Mouse (Mus musculus): ENCODE data around the gene Cdk6. TPM values are rescaled to one million over a fixed set of nuclear protein-coding genes. Genes with fewer than 3 reads are reported as not detected.
A peak's percentile ranks its signal among the peaks of the same experiment; 100 is the strongest.
"Not testable (repeated sequence)": the region's sequence is repeated elsewhere in the genome, so short reads cannot be mapped to it uniquely, and the experiment has no call there.

The Cdk6 gene
- total RNA-seq, 2 experiments from 2014 or later, result 6.9 to 9.6 TPM

DNA sequence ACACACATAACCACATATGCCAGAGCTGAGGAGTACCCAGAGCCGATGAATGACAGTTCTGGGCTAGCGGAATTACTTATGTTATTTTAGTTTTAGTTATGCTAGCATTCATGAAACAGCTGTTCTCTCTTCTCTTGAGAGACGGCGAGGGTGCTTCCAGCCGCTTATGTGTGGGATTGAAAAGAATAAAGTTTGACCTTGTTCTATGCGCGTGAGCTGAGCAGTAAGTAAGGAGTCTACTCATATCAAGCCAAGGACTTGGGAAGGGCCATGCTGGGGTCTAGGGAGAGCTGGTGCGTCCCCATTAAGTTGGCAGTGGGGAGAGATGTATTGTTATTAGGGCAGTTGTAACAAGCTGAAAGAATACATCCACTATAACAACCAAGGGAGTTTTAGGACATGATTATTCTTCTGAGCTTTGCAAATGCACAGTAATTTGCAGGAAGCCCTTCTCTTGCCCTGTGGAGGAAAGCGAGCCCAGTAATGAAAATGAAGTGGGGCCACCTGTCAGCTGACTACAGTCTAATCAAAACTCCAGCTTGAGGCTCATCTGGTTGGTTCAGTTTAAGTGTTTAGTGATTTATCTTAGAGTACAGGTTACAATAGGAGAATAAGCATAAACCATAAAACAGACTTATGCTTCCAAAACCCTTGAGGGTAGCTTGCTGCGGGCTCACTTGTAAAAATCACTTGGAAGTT is 170.0 kb downstream of the Cdk6 start:
- no peak for DNase-seq

- DNase-seq, result no peak
Measured at GRCm38 (mm10) chr5:3512584-3512983, 171.3 kb downstream of the Cdk6 start.

GRCm38 (mm10) chr5:3514901-3515311 is 173.6 kb downstream of the Cdk6 start:
- no peak for DNase-seq

DNA sequence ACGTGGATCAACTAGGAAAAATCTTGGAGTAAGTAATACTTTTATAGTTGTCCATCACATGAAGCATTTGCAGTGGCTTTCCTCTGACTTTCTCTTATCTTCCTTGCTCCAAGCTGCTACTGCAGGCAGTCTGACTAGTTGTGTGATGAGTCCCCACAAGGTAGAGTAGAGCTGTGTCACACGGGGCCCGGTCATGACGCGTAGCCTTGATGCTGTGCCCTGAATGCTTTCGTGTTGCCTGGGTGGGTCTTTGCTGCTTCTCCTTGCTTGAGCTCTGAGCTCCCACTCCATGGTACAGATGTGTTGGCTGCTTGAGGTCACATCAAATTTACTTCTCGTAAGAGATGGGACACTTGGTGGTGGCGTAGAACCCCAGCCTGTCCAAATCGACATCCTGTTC is 174.2 kb downstream of the Cdk6 start:
- no peak for DNase-seq

DNA sequence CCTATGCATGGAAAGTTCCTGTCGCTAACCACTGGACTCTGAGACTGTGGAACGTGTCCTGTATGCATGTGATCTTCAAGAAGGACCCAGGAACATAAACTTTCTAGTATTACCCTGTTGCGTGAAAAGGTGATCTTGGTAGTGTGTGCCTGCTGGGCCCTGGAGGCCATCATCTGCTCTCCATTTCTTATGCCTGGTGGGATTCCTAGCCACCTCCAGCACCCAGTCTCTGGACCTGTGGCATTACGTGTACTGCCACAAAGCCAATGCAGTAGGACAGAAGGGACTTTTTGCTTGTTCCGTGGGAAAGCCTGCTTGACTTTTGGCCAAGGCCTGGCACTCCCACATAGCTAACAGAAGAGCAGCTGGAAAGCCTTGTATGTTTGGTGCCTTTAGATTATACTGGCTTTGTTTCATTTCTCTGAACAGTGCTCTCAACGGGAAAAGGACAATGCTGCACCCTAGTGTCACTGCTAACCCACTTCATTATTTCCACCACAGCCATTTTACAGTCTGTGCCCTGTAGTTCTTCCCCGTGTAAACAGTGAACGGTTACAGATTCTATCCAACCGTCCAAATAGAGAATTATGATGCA is 175.3 kb downstream of the Cdk6 start:
- peak; percentile 17 for DNase-seq

- no peak for DNase-seq
Measured at GRCm38 (mm10) chr5:3520493-3521359, 179.4 kb downstream of the Cdk6 start.

GRCm38 (mm10) chr5:3521741-3522140 is 180.5 kb downstream of the Cdk6 start:
- DNase-seq, result no peak

GRCm38 (mm10) chr5:3522826-3523225 is 181.5 kb downstream of the Cdk6 start:
- no peak for DNase-seq

DNA sequence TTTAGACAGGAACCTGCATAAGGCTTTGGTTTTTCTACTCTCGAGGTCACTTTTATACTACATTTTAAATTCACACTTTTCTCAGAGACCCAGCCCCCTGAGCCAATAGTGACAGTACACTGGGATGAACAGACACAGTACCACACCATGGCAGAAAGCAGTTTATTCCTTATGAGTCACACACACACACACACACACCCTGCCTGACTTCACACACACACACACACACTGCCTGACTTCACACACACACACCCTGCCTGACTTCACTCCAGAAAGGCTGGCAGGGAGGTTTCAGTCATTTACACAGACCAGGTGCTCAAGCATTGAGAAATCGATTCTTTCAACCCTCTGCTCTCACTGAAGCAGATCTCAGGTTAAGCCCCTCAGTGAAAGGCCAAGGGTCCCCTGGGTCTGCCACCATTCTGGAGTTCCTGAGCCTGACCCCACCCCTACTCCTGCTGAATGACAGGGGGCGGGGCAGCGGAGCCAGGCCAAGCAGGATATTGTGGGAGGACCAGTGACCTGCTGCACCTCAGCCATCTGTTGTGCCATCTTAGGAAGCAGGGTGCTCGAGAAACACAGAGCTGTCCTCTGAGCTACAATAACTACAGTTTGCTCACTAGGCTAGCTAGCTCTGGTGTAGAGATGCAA is 185.9 kb downstream of the Cdk6 start:
- DNase-seq, result no peak

GRCm38 (mm10) chr5:3529585-3530189 is 188.4 kb downstream of the Cdk6 start:
- DNase-seq, result no peak

DNA sequence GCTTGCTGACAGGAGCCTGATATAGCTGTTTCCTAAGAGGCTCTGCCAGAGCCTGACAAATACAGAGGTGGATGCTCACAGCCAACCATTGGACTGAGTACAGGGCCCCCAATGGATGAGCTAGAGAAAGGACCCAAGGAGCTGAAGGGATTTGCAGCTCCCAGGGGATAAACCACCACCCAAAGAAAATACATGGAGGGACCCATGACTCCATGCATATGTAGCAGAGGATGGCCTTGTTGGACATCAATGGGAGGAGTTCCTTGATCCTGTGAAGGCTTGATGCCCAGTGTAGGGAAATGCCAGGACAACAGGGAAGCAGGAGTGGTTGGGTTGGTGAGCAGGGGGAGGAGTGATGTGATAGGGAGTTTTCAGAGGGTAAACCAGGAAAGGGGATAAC is 190.8 kb downstream of the Cdk6 start:
- DNase-seq, result not testable (repeated sequence)

DNA sequence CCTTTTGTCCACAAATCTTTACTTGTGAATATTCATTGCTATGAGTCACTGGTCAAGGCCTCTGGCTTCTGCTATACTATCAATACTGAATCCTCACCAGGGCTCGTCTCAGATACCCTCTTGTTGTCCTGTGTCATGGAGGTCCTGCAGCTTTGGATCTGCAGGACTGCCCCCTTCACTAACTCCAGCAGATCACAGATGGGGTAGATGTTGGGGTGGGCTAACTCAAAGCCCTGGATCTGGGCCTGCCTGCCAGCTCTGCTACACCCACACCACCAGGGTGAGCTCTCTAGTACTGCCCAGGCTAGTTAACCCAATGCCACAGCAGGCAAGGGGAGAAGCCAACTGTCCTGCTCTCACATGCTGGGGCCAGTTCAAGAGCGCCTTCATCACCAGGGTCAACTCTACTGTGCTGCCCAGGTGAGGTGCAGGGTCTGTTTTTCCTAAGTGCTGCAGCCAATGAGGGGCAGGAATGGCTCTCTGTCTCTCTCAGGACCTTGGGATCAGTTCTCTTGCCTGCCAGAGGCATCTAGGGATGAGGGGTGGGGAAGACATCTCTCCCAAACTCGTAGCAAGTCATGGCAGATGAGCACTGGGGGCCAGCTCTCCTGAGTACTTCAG is 195.4 kb downstream of the Cdk6 start:
- DNase-seq, result no peak

GRCm38 (mm10) chr5:3538505-3539472 is 197.5 kb downstream of the Cdk6 start:
- DNase-seq, result no peak

- DNase-seq, result no peak
Measured at GRCm38 (mm10) chr5:3541871-3542270, 200.6 kb downstream of the Cdk6 start.

DNA sequence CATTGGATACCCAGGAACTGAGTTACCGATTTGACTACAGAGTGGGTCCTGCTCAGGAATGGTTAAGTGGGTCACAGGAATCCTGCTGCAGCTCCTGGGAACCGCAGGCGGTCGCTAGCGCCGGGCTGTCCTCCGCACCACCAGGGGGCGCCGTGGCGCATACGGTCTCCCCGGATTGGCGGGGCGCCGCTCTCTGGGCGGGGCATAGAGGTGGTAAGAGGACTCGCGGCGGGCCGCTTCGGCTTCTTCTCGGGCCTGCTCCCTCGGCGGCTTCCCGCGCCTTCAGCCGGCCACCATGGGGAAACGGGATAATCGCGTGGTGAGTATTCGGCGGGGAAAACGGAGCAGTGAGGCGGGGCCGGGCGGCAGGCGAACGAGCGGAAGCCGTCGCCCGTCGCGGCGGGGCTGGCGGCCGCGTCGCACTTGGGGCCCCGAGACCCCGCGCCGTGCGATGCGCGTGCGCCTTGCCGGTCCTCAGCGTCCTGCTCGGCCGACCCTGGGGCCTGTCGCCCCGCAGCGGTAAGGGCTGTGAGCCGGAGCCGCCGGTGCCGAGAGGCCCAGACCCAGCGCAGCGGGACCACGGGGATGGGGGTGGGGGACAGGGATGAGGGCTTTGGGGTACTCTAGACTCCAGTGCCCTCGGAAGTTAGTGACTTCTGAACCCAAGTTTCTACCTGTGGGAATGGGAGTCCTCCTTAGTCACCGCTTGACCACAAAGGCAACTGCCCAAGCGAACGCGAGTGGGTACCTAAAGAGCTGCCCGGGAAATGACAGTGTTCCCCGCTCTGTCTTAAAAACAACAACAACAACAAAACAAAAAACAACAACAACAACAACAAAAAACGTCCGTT is 202.6 kb downstream of the Cdk6 start, which contains the start of gene Fam133b:
Gene Fam133b, plus strand, starts transcription at position 205 of the 851 bp plus-strand sequence.
- DNase-seq, result peak; percentile 99

- DNase-seq, result no peak
Measured at GRCm38 (mm10) chr5:3544480-3544769, 203.1 kb downstream of the Cdk6 start.

DNA sequence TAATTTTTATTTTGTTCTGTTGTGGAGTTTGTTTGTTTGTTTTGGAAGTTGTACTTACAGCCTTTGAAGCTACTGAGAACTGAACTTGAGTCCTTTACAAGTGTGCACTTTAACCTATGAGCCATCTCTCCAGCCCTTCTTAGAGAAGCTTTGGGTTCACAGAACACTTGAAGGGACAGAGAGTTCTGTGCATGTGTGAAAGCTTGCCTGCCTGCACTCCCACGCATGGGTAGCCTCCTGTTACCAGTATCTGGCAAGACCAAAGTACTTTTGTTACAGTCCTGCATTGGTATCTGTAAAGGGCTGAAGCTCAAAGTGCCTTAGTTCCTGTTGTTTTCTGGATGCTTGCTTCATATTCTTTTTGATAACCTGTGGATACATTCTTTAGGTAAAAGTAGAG is 204.9 kb downstream of the Cdk6 start:
- no peak for DNase-seq

GRCm38 (mm10) chr5:3551481-3551880 is 210.2 kb downstream of the Cdk6 start:
- no peak for DNase-seq

DNA sequence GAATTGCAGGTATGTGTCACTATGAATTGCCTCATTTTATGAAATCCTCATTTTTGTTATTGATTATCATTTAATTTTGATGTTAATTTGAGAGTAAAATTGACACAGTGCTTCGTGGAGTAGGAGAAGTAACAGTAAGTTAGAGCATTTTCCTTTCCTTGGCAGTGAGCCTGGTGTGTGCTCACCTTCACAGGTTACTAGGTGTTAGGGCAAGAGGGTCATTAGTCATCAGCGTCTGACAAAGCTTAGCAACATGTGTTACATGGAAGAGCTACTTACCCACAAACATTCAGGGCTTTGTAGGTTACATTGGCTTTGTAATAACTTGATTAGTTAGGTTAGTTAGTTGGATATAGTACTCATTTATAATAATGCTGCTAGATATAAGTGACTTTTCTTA is 212.9 kb downstream of the Cdk6 start:
- DNase-seq, result no peak

DNA sequence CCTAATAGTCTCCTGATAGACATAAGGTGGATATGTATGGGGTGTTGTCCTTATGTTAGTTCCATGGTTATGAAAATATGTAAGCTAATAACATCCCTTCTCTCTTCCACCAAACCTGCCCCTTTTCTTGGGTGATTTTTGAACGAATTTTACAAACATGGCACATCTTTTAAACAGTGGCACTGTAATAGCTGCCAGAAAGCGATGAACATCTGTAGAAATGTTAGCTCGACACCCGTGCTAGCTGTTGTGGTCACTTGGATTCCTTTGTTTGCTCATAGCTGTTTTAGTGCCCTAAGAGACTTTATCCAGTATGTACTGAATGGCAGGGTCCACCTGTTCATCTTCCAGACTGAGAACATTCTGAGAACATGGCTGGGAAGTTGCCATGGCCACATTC is 230.0 kb downstream of the Cdk6 start, which contains the start of gene 1700109H08Rik:
Gene 1700109H08Rik, plus strand, starts transcription at position 301 of the 400 bp plus-strand sequence.
- no peak for DNase-seq

Data from gastrocnemius, postnatal 10 days (tissue).